Mouse (Mus musculus): ENCODE results near the gene Cic. TPM values are rescaled to one million over a fixed set of nuclear protein-coding genes. Genes with fewer than 3 reads are reported as not detected.
"Not testable (repeated sequence)": the region's sequence is repeated elsewhere in the genome, so short reads cannot be mapped to it uniquely, and the experiment has no call there.

Gene Cic
- total RNA-seq, 2 experiments from 2014 or later, result 65.7 to 73.4 TPM

DNA sequence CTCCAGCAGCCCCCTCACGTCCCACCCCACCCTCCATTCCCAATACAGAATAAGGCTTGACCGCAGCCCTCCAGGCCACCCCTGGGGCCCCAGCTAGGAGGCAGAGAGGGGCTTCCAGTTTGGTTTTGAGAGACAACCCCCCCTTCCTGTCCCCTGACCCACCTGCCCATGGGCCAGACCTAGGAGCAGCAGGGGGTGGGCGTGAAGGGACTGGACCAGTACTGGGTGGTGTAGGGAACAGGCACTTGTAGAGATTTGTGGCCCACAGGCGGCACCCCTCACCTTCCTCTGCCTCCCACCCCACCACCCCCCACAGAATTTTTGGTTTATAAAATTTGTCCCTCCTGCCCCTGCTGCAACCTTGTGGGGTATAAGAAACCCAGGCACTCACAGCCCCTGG lies 24.1 kb upstream of the Cic start:
- DNase-seq, result no peak

GRCm38 (mm10) chr7:25244562-25245369 lies 22.7 kb upstream of the Cic start:
- DNase-seq, result no peak

- DNase-seq, result peak; percentile 58
Measured at GRCm38 (mm10) chr7:25246079-25246758, 21.3 kb upstream of the Cic start.

GRCm38 (mm10) chr7:25246759-25247137 lies 20.8 kb upstream of the Cic start:
- DNase-seq, result no peak

- no peak for DNase-seq
Measured at GRCm38 (mm10) chr7:25247498-25247897, 20.0 kb upstream of the Cic start.

DNA sequence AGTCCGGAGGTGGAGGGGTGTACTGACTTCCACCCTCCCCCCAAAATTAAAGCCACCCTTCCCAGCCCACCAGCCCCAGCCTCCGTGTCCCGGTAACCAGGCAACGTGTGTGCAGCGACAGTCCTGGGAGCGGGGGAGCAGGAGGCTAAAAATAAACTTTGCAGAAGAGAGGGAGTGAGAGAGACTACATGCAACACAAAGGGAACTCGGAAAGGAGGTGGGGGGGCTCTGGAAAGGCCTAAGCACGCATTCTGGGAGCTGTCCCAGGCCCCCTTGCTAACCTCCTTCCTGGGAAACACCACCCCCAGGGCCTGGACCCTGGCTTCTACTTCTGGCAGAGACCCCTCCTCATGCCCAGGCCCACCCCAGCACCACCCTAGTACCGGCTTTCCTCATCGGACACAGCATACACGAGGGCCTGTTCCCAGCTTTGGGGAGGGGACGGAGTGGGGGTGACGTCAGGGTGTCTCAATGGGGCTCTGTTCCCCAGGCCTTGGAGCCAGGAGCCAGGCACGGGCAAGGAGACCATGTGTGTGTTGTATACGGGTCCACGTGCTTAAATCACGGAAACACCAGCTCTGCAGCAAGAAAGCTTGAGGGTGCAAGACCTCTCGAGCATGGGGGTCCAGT lies 19.4 kb upstream of the Cic start:
- no peak for DNase-seq

DNA sequence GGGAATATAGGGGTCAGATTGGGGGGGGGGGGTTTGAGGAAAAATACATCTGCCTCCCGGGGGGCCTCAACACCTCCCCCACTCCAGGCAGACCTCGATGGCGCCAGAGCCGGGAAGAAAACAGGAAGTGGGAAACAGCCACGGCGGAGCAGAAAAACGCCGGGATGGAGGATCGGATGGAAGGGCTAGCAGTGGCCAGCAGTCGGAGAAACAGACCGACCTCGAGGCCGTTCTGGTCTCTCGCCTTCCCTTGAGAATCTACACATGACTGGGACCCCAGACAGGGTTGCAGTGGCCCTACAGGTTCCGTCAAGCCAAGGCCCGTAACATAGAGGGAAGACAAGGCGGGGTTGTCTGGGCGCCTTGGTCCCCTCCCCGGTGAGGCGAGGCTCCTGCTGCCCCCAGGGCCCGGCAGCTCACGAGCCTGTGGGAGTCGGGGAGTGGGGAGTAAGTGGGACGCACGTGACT lies 18.6 kb upstream of the Cic start:
- DNase-seq, result no peak

- DNase-seq, result peak; percentile 79
Measured at GRCm38 (mm10) chr7:25249314-25250140, 18.0 kb upstream of the Cic start.

DNA sequence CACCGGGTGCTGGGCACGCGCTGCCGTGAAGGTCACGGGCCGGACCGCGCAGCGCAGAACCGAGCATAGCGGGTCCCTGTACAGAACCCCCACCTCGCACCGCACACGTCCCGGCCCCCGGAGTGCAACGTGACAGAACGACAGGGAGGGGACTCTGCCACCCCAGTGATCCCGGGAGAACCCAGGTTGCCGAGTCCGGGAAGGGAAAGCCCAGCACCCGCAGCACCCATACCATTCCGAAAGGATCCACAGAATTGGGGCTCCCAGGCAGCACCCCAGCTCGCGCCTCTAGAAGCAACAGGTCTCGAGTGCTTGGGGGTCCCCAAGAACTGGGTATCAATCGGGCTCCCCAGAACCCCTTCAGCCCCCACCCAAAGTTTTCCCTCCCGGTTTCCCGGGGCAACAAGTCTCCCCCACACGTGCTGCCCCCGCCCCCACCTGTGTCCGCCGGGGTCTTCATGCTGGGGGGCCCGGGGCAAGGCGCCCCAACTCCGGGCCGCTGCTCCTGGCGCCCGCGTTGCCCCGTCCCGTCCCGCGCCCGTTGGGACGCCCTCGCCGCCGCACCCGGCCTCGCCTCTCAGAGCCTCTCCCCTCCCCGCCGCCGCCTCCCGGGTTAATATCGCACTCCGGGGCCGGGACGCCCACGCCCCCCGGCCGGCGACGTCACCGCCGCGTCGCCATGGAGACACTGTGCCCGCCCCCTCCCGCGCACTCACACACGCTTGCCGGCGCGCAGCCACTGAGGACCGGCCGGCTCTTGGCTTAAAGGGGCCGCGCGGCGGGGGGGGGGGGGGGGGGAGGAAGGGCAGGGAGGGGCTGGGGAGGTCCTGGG lies 17.1 kb upstream of the Cic start, which contains the start of gene Erf:
Gene Erf, minus strand, starts transcription at position 621 of the 832 bp plus-strand sequence.
- DNase-seq, result peak; percentile 97

- DNase-seq, result peak; percentile 70
Measured at GRCm38 (mm10) chr7:25251071-25251791, 16.3 kb upstream of the Cic start.

- DNase-seq, result no peak
Measured at GRCm38 (mm10) chr7:25251822-25252221, 15.7 kb upstream of the Cic start.

GRCm38 (mm10) chr7:25261896-25262295 lies 5.6 kb upstream of the Cic start:
- DNase-seq, result no peak

DNA sequence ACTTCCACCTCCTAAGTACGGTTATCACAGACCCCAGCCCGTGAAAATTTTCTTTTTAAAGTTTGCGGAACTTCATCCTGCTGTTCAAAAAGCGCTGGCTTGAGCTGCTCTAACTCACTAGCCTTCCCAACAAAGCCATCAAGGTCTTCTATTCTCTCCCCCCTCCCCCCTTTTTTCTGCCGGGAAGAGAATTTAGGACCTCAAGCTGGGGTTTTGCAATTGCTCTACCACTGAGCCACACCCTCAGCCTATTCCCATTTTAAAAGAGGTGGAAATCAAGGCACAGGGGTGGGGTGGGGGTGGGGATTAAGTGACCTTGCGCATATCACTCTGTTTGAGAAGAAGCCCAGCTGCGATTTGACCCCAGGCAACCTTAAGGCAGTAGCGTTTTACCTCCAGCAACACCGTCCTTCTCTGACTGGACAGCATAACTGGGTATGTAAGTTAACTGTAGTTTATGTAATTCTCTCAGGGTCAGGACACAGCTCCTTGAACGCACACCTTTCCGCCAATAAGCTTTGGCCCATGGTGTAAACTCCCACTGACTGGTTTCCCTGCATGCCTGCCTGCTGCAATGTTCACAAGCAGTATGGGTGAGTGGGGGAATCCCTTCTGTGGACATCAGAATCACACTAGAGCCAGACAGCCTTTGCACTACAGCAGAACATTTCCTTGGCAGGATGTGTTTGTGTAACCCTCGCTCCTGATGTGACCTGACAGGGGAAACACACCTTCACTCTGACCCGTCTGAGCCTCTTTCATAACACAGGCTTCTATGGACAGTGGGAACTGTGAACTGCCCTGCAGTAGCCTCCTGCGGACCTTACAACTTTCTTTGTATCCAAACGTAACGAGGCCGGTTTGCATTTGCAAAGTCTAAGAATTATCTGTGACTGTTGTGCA lies 3.3 kb upstream of the Cic start:
- DNase-seq, result no peak

- not testable (repeated sequence) for DNase-seq
Measured at GRCm38 (mm10) chr7:25265743-25266142, 1.8 kb upstream of the Cic start.

GRCm38 (mm10) chr7:25266180-25266962 lies 1.1 kb upstream of the Cic start:
- no peak for DNase-seq

GRCm38 (mm10) chr7:25267751-25268463 lies 403 bp downstream of the Cic start:
- DNase-seq, result peak; percentile 97

DNA sequence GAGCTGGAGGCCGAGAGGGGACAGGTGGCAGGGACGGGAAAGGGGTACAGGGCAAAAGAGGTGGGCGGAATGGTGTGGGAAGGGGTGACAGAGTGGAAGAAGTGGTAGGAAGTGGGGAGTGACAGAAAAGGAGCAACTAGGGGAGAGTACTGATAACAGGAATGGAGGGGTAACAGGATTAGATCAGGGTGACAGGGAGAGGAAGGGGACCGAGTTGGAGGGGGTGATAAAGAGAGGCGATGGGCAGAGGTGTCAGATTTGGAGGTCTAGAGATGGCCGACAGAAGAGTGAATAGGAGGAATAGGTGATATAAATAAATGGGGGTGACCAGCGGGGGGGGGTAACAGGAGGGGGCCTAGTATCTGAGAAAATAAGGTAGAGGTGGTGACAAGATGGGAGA lies 1.1 kb downstream of the Cic start:
- DNase-seq, result no peak

- DNase-seq, result no peak
Measured at GRCm38 (mm10) chr7:25269029-25269428, 1.5 kb downstream of the Cic start.

Measured in gastrocnemius, postnatal 10 days (tissue).